Mouse (Mus musculus): ENCODE measurements at regions not wholly inside any gene's neighbourhood (a gene's known extent, or its start where the extent isn't known, plus 50 kb on each side); places are given as distances from the start of the nearest gene placed in this dataset.
A peak's percentile ranks its signal among the peaks of the same experiment; 100 is the strongest.

- H3K4me3 ChIP-seq = no peak overlapping the region
- WGBS = 5% methylated on average over 2 of the region's 2 CpGs
- no peak overlapping the region for H3K9ac ChIP-seq (replicated peaks)
- peak; percentile 76 for ATAC-seq (ENCODE audit: low FRiP score, low read depth)
- H3K27me3 ChIP-seq = peaks cover 44% of the 10 kb centered on the region
- H3K4me1 ChIP-seq = peaks cover 31% of the 10 kb centered on the region
- H3K4me2 ChIP-seq (replicated peaks) = no peak overlapping the region
- no peaks in the 10 kb centered on the region for H3K36me3 ChIP-seq
- H3K27ac ChIP-seq (replicated peaks) = peak overlapping the region; percentile 69
- no peaks in the 10 kb centered on the region for H3K9me3 ChIP-seq
Measured at GRCm38 (mm10) chr4:131060706-131061105, 116.5 kb downstream of the Matn1 start.

- Histone ChIP-seq H3K4me1 (peaks cover 50% of the 10 kb centered on the region), H3K9me3 (no peaks in the 10 kb centered on the region), H3K4me3 (no peak overlapping the region), H3K36me3 (no peaks in the 10 kb centered on the region), H3K27me3 (peaks cover 44% of the 10 kb centered on the region), H3K9ac (replicated peaks) (no peak overlapping the region), H3K27ac (replicated peaks) (no peak overlapping the region), H3K4me2 (replicated peaks) (no peak overlapping the region)
- ATAC-seq (ENCODE audit: low FRiP score, low read depth) = no peak
- 84% methylated on average over 4 of the region's 4 CpGs for WGBS
Measured at GRCm38 (mm10) chr4:131062592-131062991, 118.4 kb downstream of the Matn1 start.

GRCm38 (mm10) chr4:131066186-131066939 lies 122.2 kb downstream of the Matn1 start:
- H3K27ac ChIP-seq (replicated peaks) = peak overlapping the region; percentile 87
- H3K4me2 ChIP-seq (replicated peaks) = peak overlapping the region; percentile 9; the same call in 1 of the 2 replicates
- WGBS = 14% methylated on average over 8 of the region's 8 CpGs
- H3K4me1 ChIP-seq = peaks cover 38% of the 10 kb centered on the region
- no peaks in the 10 kb centered on the region for H3K9me3 ChIP-seq
- ATAC-seq (ENCODE audit: low FRiP score, low read depth) = peak; percentile 95
- no peaks in the 10 kb centered on the region for H3K36me3 ChIP-seq
- peaks cover 73% of the 10 kb centered on the region for H3K27me3 ChIP-seq
- no peak overlapping the region for H3K9ac ChIP-seq (replicated peaks)
- no peak overlapping the region for H3K4me3 ChIP-seq

DNA sequence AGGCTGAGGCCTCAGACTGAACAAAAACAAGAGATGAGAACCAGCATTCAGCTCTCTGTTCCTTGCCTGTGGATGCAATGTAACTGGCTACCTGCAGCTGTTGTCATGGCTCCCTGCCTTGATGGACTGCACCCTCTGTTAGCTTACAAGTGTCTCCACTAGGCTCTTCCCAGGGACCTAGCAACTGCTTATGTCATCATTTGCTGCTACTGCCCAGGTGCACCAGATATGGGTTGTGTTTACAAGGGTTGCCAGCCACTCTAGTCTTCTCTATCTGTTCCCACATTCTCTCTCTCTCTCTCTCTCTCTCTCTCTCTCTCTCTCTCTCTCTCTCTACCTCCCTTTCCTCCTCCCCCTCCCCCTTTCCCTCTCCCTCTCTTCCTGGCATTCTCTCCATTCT lies 126.4 kb downstream of the Matn1 start:
- H3K4me2 ChIP-seq (replicated peaks) = no peak overlapping the region
- H3K9ac ChIP-seq (replicated peaks) = no peak overlapping the region
- H3K27me3 ChIP-seq = peaks cover 71% of the 10 kb centered on the region
- H3K4me3 ChIP-seq = no peak overlapping the region
- no peaks in the 10 kb centered on the region for H3K9me3 ChIP-seq
- H3K36me3 ChIP-seq = no peaks in the 10 kb centered on the region
- no peak overlapping the region for H3K27ac ChIP-seq (replicated peaks)
- no peak for ATAC-seq (ENCODE audit: low FRiP score, low read depth)
- H3K4me1 ChIP-seq = peaks cover 33% of the 10 kb centered on the region

DNA sequence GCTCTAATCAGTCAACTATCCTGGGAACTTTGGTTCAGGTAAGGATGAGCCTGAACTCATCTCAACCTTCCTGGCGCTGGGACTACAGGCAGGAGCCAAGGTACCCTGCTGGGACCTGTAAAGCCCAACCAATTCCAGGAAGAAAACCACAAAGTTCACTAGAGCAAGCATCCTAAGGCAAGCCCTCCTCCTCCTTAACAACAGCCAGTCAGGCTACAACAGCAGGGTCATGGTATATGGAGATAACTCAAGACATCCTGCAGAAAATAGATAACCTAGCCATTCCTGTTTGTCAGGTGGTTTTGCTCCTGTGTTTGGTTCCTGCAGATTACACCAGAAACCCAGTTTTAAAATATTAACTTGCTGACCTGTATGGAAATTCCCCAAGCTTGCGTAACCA lies 128.4 kb downstream of the Matn1 start:
- Histone ChIP-seq H3K27me3 (peaks cover 79% of the 10 kb centered on the region), H3K36me3 (no peaks in the 10 kb centered on the region), H3K9ac (replicated peaks) (no peak overlapping the region), H3K4me3 (no peak overlapping the region), H3K27ac (replicated peaks) (no peak overlapping the region), H3K4me2 (replicated peaks) (no peak overlapping the region), H3K4me1 (peaks cover 12% of the 10 kb centered on the region), H3K9me3 (no peaks in the 10 kb centered on the region; the same call in 1 of the 2 replicates)
- ATAC-seq (ENCODE audit: low FRiP score, low read depth) = no peak
- WGBS = 94% methylated on average over 2 of the region's 2 CpGs

DNA sequence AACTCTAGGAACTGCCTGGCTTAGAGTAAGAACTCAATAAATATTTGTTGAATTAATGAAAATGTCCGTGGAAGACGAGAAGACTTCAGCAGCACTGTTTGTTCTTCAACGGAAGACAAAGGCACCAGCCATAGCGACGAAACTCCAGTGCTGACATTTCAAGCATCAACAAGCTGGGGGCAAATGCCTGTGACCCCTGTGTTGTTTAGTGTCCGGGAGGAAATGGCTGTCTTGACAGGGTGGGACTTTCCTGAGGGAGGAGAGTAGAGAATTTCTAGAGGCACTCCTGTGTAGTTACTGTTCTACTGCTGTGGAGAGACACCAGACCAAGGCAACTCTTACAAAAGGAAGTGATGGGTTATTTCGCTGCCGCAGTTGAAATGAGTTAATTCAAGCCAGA lies 129.2 kb downstream of the Matn1 start:
- H3K36me3 ChIP-seq = no peaks in the 10 kb centered on the region
- H3K4me1 ChIP-seq = peaks cover 12% of the 10 kb centered on the region
- peaks cover 79% of the 10 kb centered on the region for H3K27me3 ChIP-seq
- no peak overlapping the region for H3K4me3 ChIP-seq
- H3K9me3 ChIP-seq = no peaks in the 10 kb centered on the region; the same call in 1 of the 2 replicates
- no peak overlapping the region for H3K27ac ChIP-seq (replicated peaks)
- no peak overlapping the region for H3K9ac ChIP-seq (replicated peaks)
- 43% methylated on average over 8 of the region's 8 CpGs for WGBS
- no peak for ATAC-seq (ENCODE audit: low FRiP score, low read depth)
- H3K4me2 ChIP-seq (replicated peaks) = no peak overlapping the region

- 0 out of 2 replicates have a peak, but pooled peaks have one; percentile 41 for ATAC-seq (ENCODE audit: low FRiP score, low read depth)
- Histone ChIP-seq H3K9ac (replicated peaks) (no peak overlapping the region), H3K36me3 (no peaks in the 10 kb centered on the region), H3K4me2 (replicated peaks) (no peak overlapping the region), H3K4me1 (peaks cover 32% of the 10 kb centered on the region), H3K9me3 (no peaks in the 10 kb centered on the region; the same call in 1 of the 2 replicates), H3K4me3 (no peak overlapping the region), H3K27me3 (peaks cover 80% of the 10 kb centered on the region), H3K27ac (replicated peaks) (peak overlapping the region; percentile 49; the same call in 1 of the 2 replicates)
- 12% methylated on average over 8 of the region's 8 CpGs for WGBS
Measured at GRCm38 (mm10) chr4:131075326-131075932, 131.2 kb downstream of the Matn1 start.

GRCm38 (mm10) chr4:131076628-131077027 lies 132.4 kb downstream of the Matn1 start:
- H3K27me3 ChIP-seq = peaks cover 79% of the 10 kb centered on the region
- no peak overlapping the region for H3K9ac ChIP-seq (replicated peaks)
- H3K9me3 ChIP-seq = no peaks in the 10 kb centered on the region; the same call in 1 of the 2 replicates
- no peak overlapping the region for H3K4me3 ChIP-seq
- peaks cover 38% of the 10 kb centered on the region for H3K4me1 ChIP-seq
- H3K4me2 ChIP-seq (replicated peaks) = no peak overlapping the region
- no peak overlapping the region for H3K27ac ChIP-seq (replicated peaks)
- no peak for ATAC-seq (ENCODE audit: low FRiP score, low read depth)
- H3K36me3 ChIP-seq = no peaks in the 10 kb centered on the region
- 65% methylated on average over 3 of the region's 3 CpGs for WGBS

DNA sequence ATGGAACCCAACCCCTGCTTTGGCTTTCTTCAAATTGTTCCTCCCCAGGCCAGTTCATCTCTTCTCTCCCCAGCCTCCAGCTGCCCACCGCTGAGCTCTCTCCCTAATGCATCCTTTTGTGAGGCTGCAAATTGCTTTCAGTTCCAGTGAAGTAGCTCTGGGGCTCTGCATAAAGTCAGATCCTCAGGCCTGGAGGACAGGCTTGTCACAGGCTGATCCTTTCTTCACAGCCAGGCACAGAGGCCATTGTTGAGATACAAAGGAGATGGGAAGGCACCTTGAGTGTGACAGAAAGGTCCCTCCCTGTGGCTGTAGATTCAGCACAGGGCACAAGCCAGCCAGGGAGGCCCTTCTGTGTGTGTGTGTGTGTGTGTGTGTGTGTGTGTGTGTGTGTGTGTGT lies 135.9 kb downstream of the Matn1 start:
- H3K9ac ChIP-seq (replicated peaks) = no peak overlapping the region
- H3K27me3 ChIP-seq = peaks cover 56% of the 10 kb centered on the region
- H3K4me2 ChIP-seq (replicated peaks) = no peak overlapping the region
- H3K4me3 ChIP-seq = no peak overlapping the region
- 7% methylated on average over 1 of the region's 1 CpGs for WGBS
- H3K9me3 ChIP-seq = no peaks in the 10 kb centered on the region; the same call in 1 of the 2 replicates
- no peaks in the 10 kb centered on the region for H3K36me3 ChIP-seq
- peak; percentile 32; the same call in 1 of the 2 replicates for ATAC-seq (ENCODE audit: low FRiP score, low read depth)
- peaks cover 35% of the 10 kb centered on the region for H3K4me1 ChIP-seq
- peak overlapping the region; percentile 73 for H3K27ac ChIP-seq (replicated peaks)

- Histone ChIP-seq H3K27me3 (peaks cover 36% of the 10 kb centered on the region), H3K36me3 (no peaks in the 10 kb centered on the region), H3K27ac (replicated peaks) (no peak overlapping the region), H3K4me1 (peaks cover 26% of the 10 kb centered on the region), H3K4me2 (replicated peaks) (no peak overlapping the region), H3K9ac (replicated peaks) (no peak overlapping the region), H3K4me3 (no peak overlapping the region), H3K9me3 (no peaks in the 10 kb centered on the region)
- ATAC-seq (ENCODE audit: low FRiP score, low read depth) = no peak
- WGBS = 55% methylated on average over 3 of the region's 3 CpGs
Measured at GRCm38 (mm10) chr4:131083405-131083804, 139.2 kb downstream of the Matn1 start.

DNA sequence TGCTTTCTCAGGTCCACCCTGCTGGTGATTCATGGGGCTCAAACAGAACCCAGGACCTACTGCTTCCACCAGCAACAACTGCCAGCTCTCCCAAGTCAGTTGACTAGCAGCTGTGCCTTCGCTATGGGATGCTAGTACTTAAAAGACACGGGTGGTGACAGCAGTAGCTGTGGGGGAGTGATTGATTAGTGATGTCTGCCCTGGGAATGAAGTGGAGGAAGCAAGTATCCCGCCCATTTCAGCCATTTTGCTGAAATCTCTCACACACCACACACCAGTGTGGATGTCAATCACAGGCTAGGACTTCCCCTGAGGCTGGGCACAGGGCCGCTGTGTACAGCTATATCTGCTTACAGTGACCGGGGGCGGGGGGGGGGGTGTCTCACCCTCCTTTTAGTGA lies 153.2 kb downstream of the Matn1 start:
- Histone ChIP-seq H3K4me1 (peaks cover 20% of the 10 kb centered on the region), H3K9me3 (no peaks in the 10 kb centered on the region), H3K4me2 (replicated peaks) (no peak overlapping the region), H3K4me3 (no peak overlapping the region), H3K27ac (replicated peaks) (no peak overlapping the region; the same call in 1 of the 2 replicates), H3K9ac (replicated peaks) (no peak overlapping the region), H3K27me3 (peaks cover 20% of the 10 kb centered on the region), H3K36me3 (no peaks in the 10 kb centered on the region)
- no peak for ATAC-seq (ENCODE audit: low FRiP score, low read depth)
- 62% methylated on average over 6 of the region's 6 CpGs for WGBS

- Histone ChIP-seq H3K4me3 (peak overlapping the region; percentile 23), H3K9me3 (no peaks in the 10 kb centered on the region), H3K4me1 (peaks cover 20% of the 10 kb centered on the region), H3K27ac (replicated peaks) (no peak overlapping the region), H3K27me3 (peaks cover 21% of the 10 kb centered on the region), H3K4me2 (replicated peaks) (peak overlapping the region; percentile 43), H3K9ac (replicated peaks) (no peak overlapping the region), H3K36me3 (no peaks in the 10 kb centered on the region)
- WGBS = 43% methylated on average over 10 of the region's 10 CpGs
- ATAC-seq (ENCODE audit: low FRiP score, low read depth) = peak; percentile 30; the same call in 1 of the 2 replicates
Measured at GRCm38 (mm10) chr4:131100093-131100795, 156.1 kb downstream of the Matn1 start.
